Mouse (Mus musculus) CD4-positive naive resting alpha-beta T cell, adult 57 days (primary cell): ENCODE data around the gene Fap. TPM values are rescaled to one million over a fixed set of nuclear protein-coding genes. Genes with fewer than 3 reads are reported as not detected.

Experiments used
- total RNA-seq: library from RNA; stranded (reverse); gene quantifications from one replicate; pipeline ENCODE4 v1.2.4, GENCODE M21; 2023

Fap gene
- 1.4 TPM for total RNA-seq

GRCm38 (mm10) chr2:62573753-62574159, at the start of gene Fap:
Fap (minus strand) TSS chr2:62574075.

GRCm38 (mm10) chr2:62483550-62483949, 90.3 kb downstream of the Fap start, which contains the start of gene Gcg:
Gcg (minus strand) TSS chr2:62483650.

Other genes with a start within 250 kb of the Fap start
- 76.3 TPM for gene Dpp4, start 161.8 kb downstream of the Fap start, total RNA-seq
- not detected for gene Gcg, start 90.4 kb downstream of the Fap start, total RNA-seq
- 20.4 TPM for gene Ifih1, start 72.2 kb upstream of the Fap start, total RNA-seq
- gene Gca, start 90.2 kb upstream of the Fap start, total RNA-seq = 0.65 TPM